Mouse (Mus musculus): ENCODE results near the gene Lrrc41. TPM values are rescaled to one million over a fixed set of nuclear protein-coding genes. Genes with fewer than 3 reads are reported as not detected.
A peak's percentile ranks its signal among the peaks of the same experiment; 100 is the strongest.

The Lrrc41 gene
- polyA plus RNA-seq, 1 experiment from 2014 or later: 19.7 TPM

- 11% methylated on average over 1 of the region's 1 CpGs for WGBS (ENCODE audit: missing documents)
- Histone ChIP-seq H3K36me3 (ENCODE audit: inconsistent target) (no peaks in the 10 kb centered on the region), H3K27ac (peak overlapping the region; percentile 59), H3K4me3 (ENCODE audit: inconsistent target) (peak overlapping the region; percentile 90), H3K79me2 (ENCODE audit: inconsistent target) (peaks cover 15% of the 10 kb centered on the region)
Measured at GRCm38 (mm10) chr4:116122762-116123161, 47.7 kb downstream of the Lrrc41 start.

GRCm38 (mm10) chr4:116123602-116124519, 48.8 kb downstream of the Lrrc41 start, which contains the start of the genes Rad54l and Pomgnt1:
Gene Rad54l (minus strand): TSS chr4:116123690.
Gene Pomgnt1 (plus strand): TSS chr4:116123840.
- 5% methylated on average over 21 of the region's 24 CpGs for WGBS (ENCODE audit: missing documents)
- Histone ChIP-seq H3K79me2 (ENCODE audit: inconsistent target) (peaks cover 15% of the 10 kb centered on the region), H3K36me3 (ENCODE audit: inconsistent target) (no peaks in the 10 kb centered on the region), H3K4me3 (ENCODE audit: inconsistent target) (peak within 1 kb of the TSS; percentile 90), H3K27ac (peak within 1 kb of the TSS; percentile 59)

GRCm38 (mm10) chr4:116125803-116126386, 50.8 kb downstream of the Lrrc41 start:
- Histone ChIP-seq H3K36me3 (ENCODE audit: inconsistent target) (no peaks in the 10 kb centered on the region), H3K27ac (no peak overlapping the region), H3K4me3 (ENCODE audit: inconsistent target) (no peak overlapping the region), H3K79me2 (ENCODE audit: inconsistent target) (peaks cover 15% of the 10 kb centered on the region)
- WGBS (ENCODE audit: missing documents): 92% methylated on average over 4 of the region's 4 CpGs

GRCm38 (mm10) chr4:116127956-116128355, 52.9 kb downstream of the Lrrc41 start:
- no peak overlapping the region for H3K4me3 ChIP-seq (ENCODE audit: inconsistent target)
- no peak overlapping the region for H3K27ac ChIP-seq
- no peaks in the 10 kb centered on the region for H3K36me3 ChIP-seq (ENCODE audit: inconsistent target)
- H3K79me2 ChIP-seq (ENCODE audit: inconsistent target): peaks cover 10% of the 10 kb centered on the region; the same call in 1 of the 2 replicates
- WGBS (ENCODE audit: missing documents): 97% methylated on average over 6 of the region's 6 CpGs

GRCm38 (mm10) chr4:116133126-116133525, 58.1 kb downstream of the Lrrc41 start:
- Histone ChIP-seq H3K79me2 (ENCODE audit: inconsistent target) (no peaks in the 10 kb centered on the region), H3K4me3 (ENCODE audit: inconsistent target) (no peak overlapping the region), H3K27ac (no peak overlapping the region), H3K36me3 (ENCODE audit: inconsistent target) (no peaks in the 10 kb centered on the region)
- 52% methylated on average over 4 of the region's 4 CpGs for WGBS (ENCODE audit: missing documents)

- Histone ChIP-seq H3K36me3 (ENCODE audit: inconsistent target) (no peaks in the 10 kb centered on the region), H3K27ac (no peak overlapping the region), H3K4me3 (ENCODE audit: inconsistent target) (no peak overlapping the region), H3K79me2 (ENCODE audit: inconsistent target) (no peaks in the 10 kb centered on the region)
- 56% methylated on average over 2 of the region's 2 CpGs for WGBS (ENCODE audit: missing documents)
Measured at GRCm38 (mm10) chr4:116134990-116135389, 59.9 kb downstream of the Lrrc41 start.

GRCm38 (mm10) chr4:116137421-116137996, 62.4 kb downstream of the Lrrc41 start:
- WGBS (ENCODE audit: missing documents): 88% methylated on average over 13 of the region's 13 CpGs
- H3K27ac ChIP-seq: no peak overlapping the region
- H3K79me2 ChIP-seq (ENCODE audit: inconsistent target): no peaks in the 10 kb centered on the region
- H3K36me3 ChIP-seq (ENCODE audit: inconsistent target): no peaks in the 10 kb centered on the region
- H3K4me3 ChIP-seq (ENCODE audit: inconsistent target): no peak overlapping the region

GRCm38 (mm10) chr4:116140801-116141574, 65.9 kb downstream of the Lrrc41 start:
- Histone ChIP-seq H3K79me2 (ENCODE audit: inconsistent target) (no peaks in the 10 kb centered on the region), H3K4me3 (ENCODE audit: inconsistent target) (no peak overlapping the region), H3K36me3 (ENCODE audit: inconsistent target) (no peaks in the 10 kb centered on the region), H3K27ac (no peak overlapping the region)
- 83% methylated on average over 7 of the region's 7 CpGs for WGBS (ENCODE audit: missing documents)

- Histone ChIP-seq H3K27ac (no peak overlapping the region), H3K4me3 (ENCODE audit: inconsistent target) (no peak overlapping the region), H3K79me2 (ENCODE audit: inconsistent target) (no peaks in the 10 kb centered on the region), H3K36me3 (ENCODE audit: inconsistent target) (no peaks in the 10 kb centered on the region)
- 100% methylated on average over 1 of the region's 1 CpGs for WGBS (ENCODE audit: missing documents)
Measured at GRCm38 (mm10) chr4:116141736-116142135, 66.7 kb downstream of the Lrrc41 start.

- WGBS (ENCODE audit: missing documents): 96% methylated on average over 7 of the region's 7 CpGs
- Histone ChIP-seq H3K36me3 (ENCODE audit: inconsistent target) (no peaks in the 10 kb centered on the region), H3K4me3 (ENCODE audit: inconsistent target) (no peak overlapping the region), H3K79me2 (ENCODE audit: inconsistent target) (no peaks in the 10 kb centered on the region), H3K27ac (no peak overlapping the region)
Measured at GRCm38 (mm10) chr4:116142269-116142668, 67.2 kb downstream of the Lrrc41 start.

- Histone ChIP-seq H3K79me2 (ENCODE audit: inconsistent target) (no peaks in the 10 kb centered on the region), H3K36me3 (ENCODE audit: inconsistent target) (no peaks in the 10 kb centered on the region), H3K27ac (no peak overlapping the region), H3K4me3 (ENCODE audit: inconsistent target) (no peak overlapping the region)
- 26% methylated on average over 7 of the region's 7 CpGs for WGBS (ENCODE audit: missing documents)
Measured at GRCm38 (mm10) chr4:116143317-116143811, 68.3 kb downstream of the Lrrc41 start.

GRCm38 (mm10) chr4:116143891-116144717, 69.0 kb downstream of the Lrrc41 start:
- Histone ChIP-seq H3K79me2 (ENCODE audit: inconsistent target) (no peaks in the 10 kb centered on the region), H3K36me3 (ENCODE audit: inconsistent target) (no peaks in the 10 kb centered on the region), H3K27ac (no peak overlapping the region), H3K4me3 (ENCODE audit: inconsistent target) (peak overlapping the region; percentile 11; the same call in 1 of the 2 replicates)
- 5% methylated on average over 47 of the region's 47 CpGs for WGBS (ENCODE audit: missing documents)
